Mouse (Mus musculus) embryonic facial prominence, embryonic 11.5 days (tissue): Measurements from ENCODE around the gene Prr36. TPM values are rescaled to one million over a fixed set of nuclear protein-coding genes. Genes with fewer than 3 reads are reported as not detected.

Experiments
- ATAC-seq: fragments of 200-750 bp; cut with Nextera tagmentation; replicated peaks from 2 replicates; pipeline ENCODE4 v1.8.0; 2017; ENCODE audit warnings: low read depth; ENCODE audit not compliant: insufficient number of reproducible peaks, low FRiP score, low TSS enrichment
- DNase-seq: peaks from one replicate; pipeline ENCODE4 v3.0.0-alpha.2; 2015; ENCODE audit warnings: low spot score
- H3K27ac ChIP-seq: fragments of 300-500 bp; sonication (generic); replicated peaks from 2 replicates; pipeline ENCODE4 v1.5.1; 2014; ENCODE audit warnings: mild to moderate bottlenecking, low read depth, low read length, control low read depth
- H3K27me3 ChIP-seq: fragments of 300-500 bp; sonication (generic); 2 replicates; pipeline ENCODE4 v1.6.1; 2014; ENCODE audit warnings: mild to moderate bottlenecking, low read length, moderate library complexity, mixed read lengths; ENCODE audit not compliant: control insufficient read depth, insufficient read depth
- H3K36me3 ChIP-seq: fragments of 300-500 bp; sonication (generic); replicated peaks from 2 replicates; pipeline ENCODE4 v1.6.1; 2014; ENCODE audit warnings: low read depth, mild to moderate bottlenecking, low read length, moderate library complexity, mixed read lengths; ENCODE audit not compliant: control insufficient read depth, insufficient read depth
- H3K4me1 ChIP-seq: fragments of 300-500 bp; sonication (generic); 2 replicates; pipeline ENCODE4 v1.6.1; 2014; ENCODE audit warnings: low read length, mixed read lengths; ENCODE audit not compliant: control insufficient read depth, insufficient read depth
- H3K4me2 ChIP-seq: fragments of 300-500 bp; sonication (generic); 2 replicates; pipeline ENCODE4 v1.6.1; 2014; ENCODE audit warnings: low read depth, mild to moderate bottlenecking, control low read depth, low read length, moderate library complexity
- H3K4me3 ChIP-seq: fragments of 300-500 bp; sonication (generic); 2 replicates; pipeline ENCODE4 v1.5.1; 2014; ENCODE audit warnings: low read depth, low read length, control low read depth
- H3K9ac ChIP-seq: fragments of 300-500 bp; sonication (generic); replicated peaks from 2 replicates; pipeline ENCODE4 v1.6.1; 2014; ENCODE audit warnings: mild to moderate bottlenecking, control low read depth, low read length
- H3K9me3 ChIP-seq: fragments of 300-500 bp; sonication (generic); replicated peaks from 2 replicates; pipeline ENCODE4 v1.6.1; 2016; ENCODE audit warnings: mild to moderate bottlenecking, low read length, inconsistent platforms, mixed read lengths; ENCODE audit not compliant: control insufficient read depth
- WGBS: fragments of 180-500 bp; shearing (Covaris S2); extraction: QIAGEN DNeasy Blood & Tissue Kit; methylation state at CpG from one replicate; pipeline ENCODE4 v1.1.7; 2014; 5-methylcytosine and 5-hydroxymethylcytosine counted together
- polyA plus RNA-seq: library from polyadenylated mRNA; unstranded; fragments of >200 nt; fragmentation: Nextera tagmentation; extraction: Ambion mirVana; gene quantifications from 2 replicates; pipeline ENCODE4 v1.2.1, GENCODE M21; 2014

Prr36 gene
- polyA plus RNA-seq, 1 experiment from 2014 or later: 7.1 TPM

GRCm38 (mm10) chr8:4249213-4249612 lies 32.0 kb upstream of the Prr36 start:
- H3K9me3 ChIP-seq: no peaks in the 10 kb centered on the region
- H3K9ac ChIP-seq: 0 out of 2 replicates have a peak overlapping the region, but pooled peaks have one; percentile 6
- no peak overlapping the region for H3K4me3 ChIP-seq
- WGBS: 13% methylated on average over 29 of the region's 29 CpGs
- DNase-seq: peak; percentile 60
- H3K27ac ChIP-seq: no peak overlapping the region
- peaks cover 4% of the 10 kb centered on the region for H3K36me3 ChIP-seq
- no peak overlapping the region for H3K4me2 ChIP-seq
- no peak for ATAC-seq
- H3K4me1 ChIP-seq: peaks cover 9% of the 10 kb centered on the region
- no peaks in the 10 kb centered on the region for H3K27me3 ChIP-seq

GRCm38 (mm10) chr8:4247951-4248540 lies 30.8 kb upstream of the Prr36 start, which contains the start of gene Tgfbr3l:
Tgfbr3l (plus strand) TSS chr8:4248214.
- H3K4me3 ChIP-seq: no peak within 1 kb of the TSS
- ATAC-seq: no peak
- no peak within 1 kb of the TSS for H3K9ac ChIP-seq

GRCm38 (mm10) chr8:4247241-4247640 lies 30.0 kb upstream of the Prr36 start:
- Histone ChIP-seq H3K4me3 (no peak overlapping the region), H3K36me3 (peaks cover 8% of the 10 kb centered on the region), H3K27me3 (no peaks in the 10 kb centered on the region), H3K4me2 (no peak overlapping the region), H3K9ac (no peak overlapping the region), H3K4me1 (peaks cover 9% of the 10 kb centered on the region), H3K27ac (no peak overlapping the region), H3K9me3 (no peaks in the 10 kb centered on the region)
- no peak for ATAC-seq
- WGBS: 89% methylated on average over 8 of the region's 8 CpGs
- DNase-seq: no peak

More at GRCm38 (mm10) chr8:4247951-4248540, 30.8 kb upstream of the Prr36 start, which contains the start of gene Tgfbr3l:
- H3K36me3 ChIP-seq: peaks cover 6% of the 10 kb centered on the region
- no peak within 1 kb of the TSS; the same call in 1 of the 2 replicates for H3K27ac ChIP-seq
- DNase-seq: no peak
- peaks cover 9% of the 10 kb centered on the region for H3K4me1 ChIP-seq
- no peaks in the 10 kb centered on the region for H3K27me3 ChIP-seq
- H3K4me2 ChIP-seq: no peak within 1 kb of the TSS
- 73% methylated on average over 13 of the region's 15 CpGs for WGBS
- no peaks in the 10 kb centered on the region for H3K9me3 ChIP-seq

GRCm38 (mm10) chr8:4245737-4246136 lies 28.5 kb upstream of the Prr36 start:
- ATAC-seq (no peak), DNase-seq (no peak)
- Histone ChIP-seq H3K27me3 (no peaks in the 10 kb centered on the region), H3K4me1 (peaks cover 9% of the 10 kb centered on the region), H3K36me3 (peaks cover 8% of the 10 kb centered on the region), H3K4me3 (no peak overlapping the region), H3K9me3 (no peaks in the 10 kb centered on the region), H3K4me2 (no peak overlapping the region), H3K9ac (no peak overlapping the region), H3K27ac (no peak overlapping the region)
- 91% methylated on average over 13 of the region's 13 CpGs for WGBS

GRCm38 (mm10) chr8:4245061-4245460 lies 27.8 kb upstream of the Prr36 start:
- Histone ChIP-seq H3K9me3 (no peaks in the 10 kb centered on the region), H3K4me1 (peaks cover 12% of the 10 kb centered on the region), H3K9ac (no peak overlapping the region), H3K27me3 (no peaks in the 10 kb centered on the region), H3K27ac (no peak overlapping the region), H3K4me3 (no peak overlapping the region), H3K36me3 (peaks cover 8% of the 10 kb centered on the region), H3K4me2 (no peak overlapping the region)
- ATAC-seq (no peak), DNase-seq (no peak)
- WGBS: 96% methylated on average over 5 of the region's 5 CpGs

GRCm38 (mm10) chr8:4239193-4239890 lies 22.1 kb upstream of the Prr36 start:
- H3K9ac ChIP-seq: peak overlapping the region; percentile 82
- H3K4me2 ChIP-seq: peak overlapping the region; percentile 68
- DNase-seq: no peak
- H3K36me3 ChIP-seq: peaks cover 4% of the 10 kb centered on the region
- H3K27ac ChIP-seq: peak overlapping the region; percentile 71; the same call in 1 of the 2 replicates
- H3K4me1 ChIP-seq: 0 out of 2 replicates have a peak, but pooled peaks cover 3% of the 10 kb centered on the region
- peak overlapping the region; percentile 57 for H3K4me3 ChIP-seq
- H3K27me3 ChIP-seq: no peaks in the 10 kb centered on the region
- H3K9me3 ChIP-seq: no peaks in the 10 kb centered on the region
- peak; percentile 21; the same call in 1 of the 2 replicates for ATAC-seq
- WGBS: 15% methylated on average over 19 of the region's 19 CpGs

GRCm38 (mm10) chr8:4238434-4239192 lies 21.4 kb upstream of the Prr36 start, which contains the start of the genes Map2k7 and Gm49320:
Map2k7 (plus strand) TSS chr8:4238740.
Gm49320 (plus strand) TSS chr8:4238865.
- H3K27me3 ChIP-seq: no peaks in the 10 kb centered on the region
- peak within 1 kb of the TSS; percentile 82 for H3K9ac ChIP-seq
- whole genome bisulfite sequencing: under 1% methylated on average over 71 of the region's 71 CpGs
- peak within 1 kb of the TSS; percentile 68 for H3K4me2 ChIP-seq
- H3K36me3 ChIP-seq: peaks cover 4% of the 10 kb centered on the region
- peak within 1 kb of the TSS; percentile 57 for H3K4me3 ChIP-seq
- DNase-seq: peak; percentile 100
- no peaks in the 10 kb centered on the region for H3K9me3 ChIP-seq
- H3K4me1 ChIP-seq: 0 out of 2 replicates have a peak, but pooled peaks cover 3% of the 10 kb centered on the region
- H3K27ac ChIP-seq: peak within 1 kb of the TSS; percentile 92
- ATAC-seq: peak; percentile 94
